Mouse (Mus musculus) bone marrow, adult 2 months (tissue): ENCODE data around the gene Tsku.

ENCODE experiments used
- CTCF ChIP-seq: fragments of 200-500 bp; IDR thresholded peaks from 2 replicates; pipeline ENCODE4 v1.5.1; 2011; ENCODE audit warnings: low read length, control low read depth; ENCODE audit not compliant: control insufficient read depth, insufficient read depth
- POLR2A ChIP-seq: fragments of 200-500 bp; IDR thresholded peaks from 2 replicates; pipeline ENCODE4 v1.6.1; 2011; ENCODE audit warnings: low read depth, mild to moderate bottlenecking, control low read depth, low read length, borderline replicate concordance; ENCODE audit not compliant: control insufficient read depth

DNA sequence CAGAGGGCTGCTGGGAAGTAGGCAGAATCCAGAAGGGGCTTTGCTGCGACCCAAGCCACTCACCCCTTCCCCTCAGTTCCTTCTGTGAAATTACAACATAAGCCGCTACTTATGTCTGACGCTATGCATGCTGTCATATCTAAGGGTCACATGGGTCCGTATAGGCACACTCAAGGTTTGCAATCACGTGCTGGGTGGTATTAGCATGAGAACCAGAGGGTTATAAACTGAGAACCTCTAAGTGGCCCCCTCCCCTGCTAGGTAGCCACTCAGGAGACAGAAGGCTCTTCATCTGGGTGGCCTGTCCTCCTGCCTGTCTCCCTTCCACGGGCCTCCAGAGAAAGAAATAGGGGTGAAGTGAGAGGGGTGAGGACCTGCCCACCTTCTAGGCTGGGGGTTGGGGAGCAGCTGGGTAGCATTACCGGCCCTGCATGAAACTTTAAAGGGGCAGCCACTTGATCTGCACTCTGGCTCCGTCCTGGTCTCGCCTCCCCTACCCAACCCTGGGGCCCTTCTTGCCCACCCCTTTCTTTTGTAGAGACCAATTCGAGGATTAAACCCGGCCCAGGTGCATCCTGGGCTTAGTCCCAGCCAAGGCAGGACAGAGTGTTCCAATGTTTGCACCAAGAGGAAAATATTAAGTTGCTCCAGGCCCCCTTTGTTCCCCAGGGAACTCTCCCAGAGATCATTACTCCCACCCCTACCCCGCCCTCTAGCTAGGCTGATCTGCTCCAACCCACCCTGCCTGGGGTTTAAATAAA is 6.8 kb downstream of the Tsku start:
- TF ChIP-seq POLR2A = no peak
- TF ChIP-seq CTCF = no peak
